Mouse (Mus musculus) CH12.LX (cell line): ENCODE results near the gene Hdac1. TPM values are rescaled to one million over a fixed set of nuclear protein-coding genes. Genes with fewer than 3 reads are reported as not detected.
"Not testable (repeated sequence)": the region's sequence is repeated elsewhere in the genome, so short reads cannot be mapped to it uniquely, and the experiment has no call there.

Experiments used
- DNase-seq: peaks from one replicate; pipeline ENCODE4 v3.0.0-alpha.2; 2013; ENCODE audit errors: extremely low read depth
- H3K27ac ChIP-seq: 2 replicates; pipeline ENCODE4 v1.5.1; 2012; ENCODE audit warnings: low read depth, mild to moderate bottlenecking, control low read depth, moderate library complexity; ENCODE audit not compliant: insufficient read depth
- H3K27me3 ChIP-seq: replicated peaks from 2 replicates; pipeline ENCODE3; 2012; ENCODE audit warnings: inconsistent platforms
- H3K36me3 ChIP-seq, 2 experiments: replicated peaks in 1 of 2; 2 replicates each; pipeline versions ENCODE3 to v1.6.1; 2012; ENCODE audit warnings: inconsistent platforms in 1 of 2, low read length in 1 of 2, mild to moderate bottlenecking in 1 of 2, mixed read lengths in 1 of 2, moderate library complexity in 1 of 2; ENCODE audit not compliant: control insufficient read depth in 1 of 2, insufficient read depth in 1 of 2
- H3K4me1 ChIP-seq, 2 experiments: 2 replicates each; pipeline ENCODE4 v1.6.1; 2012; ENCODE audit warnings: inconsistent platforms in 1 of 2, moderate library complexity in 1 of 2; ENCODE audit not compliant: insufficient read depth in 2 of 2, control insufficient read depth in 1 of 2
- H3K4me2 ChIP-seq: 2 replicates; pipeline ENCODE4 v1.6.1; 2012; ENCODE audit warnings: low read depth, mild to moderate bottlenecking, control low read depth; ENCODE audit not compliant: poor library complexity, insufficient read depth, severe bottlenecking
- H3K4me3 ChIP-seq, 3 experiments: fragments of 150-350 bp in 1 of 3; sonication (generic) in 1 of 3; replicated peaks in 1 of 3; 2 replicates each; pipeline versions ENCODE3 to v1.5.1; 2011 to 2012; ENCODE audit warnings: low read depth in 2 of 3, low read length in 2 of 3, mild to moderate bottlenecking in 2 of 3, moderate library complexity in 2 of 3, control low read depth in 1 of 3, improper control_type of control experiment in 1 of 3, inconsistent platforms in 1 of 3, mixed read lengths in 1 of 3; ENCODE audit not compliant: poor library complexity in 1 of 3
- H3K79me2 ChIP-seq: replicated peaks from 2 replicates; pipeline ENCODE4 v1.6.1; 2012; ENCODE audit warnings: mild to moderate bottlenecking, moderate library complexity; ENCODE audit not compliant: control insufficient read depth, poor library complexity, insufficient read depth, severe bottlenecking; ENCODE audit errors: extremely low read depth
- H3K9ac ChIP-seq: 2 replicates; pipeline ENCODE4 v1.6.1; 2012; ENCODE audit warnings: low read depth, mild to moderate bottlenecking, control low read depth, moderate library complexity; ENCODE audit not compliant: insufficient read depth
- H3K9me3 ChIP-seq: replicated peaks from 2 replicates; pipeline ENCODE3; 2012; ENCODE audit warnings: low read length, inconsistent platforms, mixed read lengths
- CTCF ChIP-seq, 2 experiments: IDR thresholded peaks in 1 of 2; conservative IDR thresholded peaks in 1 of 2; 2 replicates each; pipeline ENCODE4 v1.5.1; 2011 to 2012; ENCODE audit warnings: low read depth in 2 of 2, low read length in 2 of 2, improper control_type of control experiment in 1 of 2, inconsistent platforms in 1 of 2, mild to moderate bottlenecking in 1 of 2, moderate library complexity in 1 of 2
- E2F4 ChIP-seq: IDR thresholded peaks from 2 replicates; pipeline ENCODE4 v1.6.1; 2011; ENCODE audit warnings: low read depth, low read length, improper control_type of control experiment; ENCODE audit not compliant: insufficient replicate concordance
- JUN ChIP-seq: IDR thresholded peaks from 2 replicates; pipeline ENCODE4 v1.6.1; 2011; ENCODE audit warnings: low read depth, mild to moderate bottlenecking, low read length, improper control_type of control experiment, moderate library complexity; ENCODE audit not compliant: insufficient read depth
- KAT2A ChIP-seq: IDR thresholded peaks from 2 replicates; pipeline ENCODE4 v1.6.1; 2012; ENCODE audit warnings: low read length, improper control_type of control experiment, inconsistent platforms; ENCODE audit not compliant: insufficient replicate concordance
- MAFK ChIP-seq: IDR thresholded peaks from 2 replicates; pipeline ENCODE4 v1.6.1; 2011; ENCODE audit warnings: low read length, improper control_type of control experiment; ENCODE audit not compliant: insufficient replicate concordance
- RAD21 ChIP-seq: IDR thresholded peaks from 2 replicates; pipeline ENCODE4 v1.6.1; 2011; ENCODE audit warnings: low read depth, mild to moderate bottlenecking, low read length, improper control_type of control experiment, moderate library complexity
- SIN3A ChIP-seq: IDR thresholded peaks from 2 replicates; pipeline ENCODE4 v1.6.1; 2012; ENCODE audit warnings: low read length, improper control_type of control experiment, inconsistent platforms
- SMC3 ChIP-seq: IDR thresholded peaks from 2 replicates; pipeline ENCODE4 v1.6.1; 2011; ENCODE audit warnings: low read depth, low read length, improper control_type of control experiment
- TBP ChIP-seq: conservative IDR thresholded peaks from 2 replicates; pipeline ENCODE4 v1.6.1; 2011; ENCODE audit warnings: low read depth, low read length, improper control_type of control experiment
- TCF12 ChIP-seq: IDR thresholded peaks from 2 replicates; pipeline ENCODE4 v1.6.1; 2014; ENCODE audit warnings: low read depth, mild to moderate bottlenecking, inconsistent platforms, low read length, improper control_type of control experiment
- UBTF ChIP-seq: IDR thresholded peaks from 2 replicates; pipeline ENCODE4 v1.6.1; 2012; ENCODE audit warnings: low read depth, mild to moderate bottlenecking, inconsistent platforms, low read length, improper control_type of control experiment, moderate library complexity
- ZC3H11A ChIP-seq: IDR thresholded peaks from 2 replicates; pipeline ENCODE4 v1.6.1; 2012; ENCODE audit warnings: low read depth, mild to moderate bottlenecking, inconsistent platforms, low read length, improper control_type of control experiment
- ZKSCAN1 ChIP-seq: IDR thresholded peaks from 2 replicates; pipeline ENCODE4 v1.6.1; 2012; ENCODE audit warnings: low read depth, inconsistent platforms, low read length, improper control_type of control experiment, borderline replicate concordance
- dilution Hi-C: fragments of 300-500 bp; cut with MboI; formaldehyde crosslinking; loops from 2 replicates; pipeline ENCODE4 v1.14.3; 2020; ENCODE audit warnings: low sequenced_read_pairs; ENCODE audit not compliant: extremely low pct_unique_long_range_greater_than_20kb, extremely low pct_ligation_motif_present
- in situ Hi-C: fragments of 300-500 bp; cut with MboI; formaldehyde crosslinking; loops from 3 replicates; pipeline ENCODE4 v1.14.3; 2019; ENCODE audit warnings: low sequenced_read_pairs, low pct_ligation_motif_present, low pct_unique_long_range_greater_than_20kb, mixed read lengths
- polyA plus RNA-seq: library from polyadenylated mRNA; unstranded; fragments of >175 nt; gene quantifications from 2 replicates; pipeline ENCODE4 v1.2.1, GENCODE M21; 2012; ENCODE audit warnings: low read depth; ENCODE audit not compliant: insufficient read length
- total RNA-seq, 2 experiments: library from RNA; depleted of rRNA; stranded (reverse); fragments of 300-350 nt in 1 of 2; fragments of >200 nt in 1 of 2; gene quantifications; 2 replicates each; pipeline ENCODE4 v1.2.3; 2012 to 2014

Hdac1 gene
- total and polyA plus RNA-seq, 3 experiments = 71.7 to 231 (median 106) TPM

GRCm38 (mm10) chr4:129541868-129542591 is 483 bp downstream of the Hdac1 start (continued):
- TF ChIP-seq ZC3H11A = no peak
- TF ChIP-seq TBP = 0 out of 2 replicates have a peak, but pooled peaks have one; percentile 25
- TF ChIP-seq E2F4 = no peak
- TF ChIP-seq KAT2A = no peak
- no peak for TF ChIP-seq MAFK
- TF ChIP-seq JUN = no peak
- no peak; the same call in 1 of the 2 replicates for TF ChIP-seq TCF12
- TF ChIP-seq CTCF (conservative IDR thresholded peaks at IDR 0.05 in 1 of 2, IDR thresholded peaks at IDR 0.05 in 1 of 2; ENCODE audit: low read depth in 2 of 2, low read length in 2 of 2) = peak in 1 of 2 experiments; percentile 55; a peak in 2 of 4 replicates
- TF ChIP-seq, all 38 proteins: peak for 10

DNA sequence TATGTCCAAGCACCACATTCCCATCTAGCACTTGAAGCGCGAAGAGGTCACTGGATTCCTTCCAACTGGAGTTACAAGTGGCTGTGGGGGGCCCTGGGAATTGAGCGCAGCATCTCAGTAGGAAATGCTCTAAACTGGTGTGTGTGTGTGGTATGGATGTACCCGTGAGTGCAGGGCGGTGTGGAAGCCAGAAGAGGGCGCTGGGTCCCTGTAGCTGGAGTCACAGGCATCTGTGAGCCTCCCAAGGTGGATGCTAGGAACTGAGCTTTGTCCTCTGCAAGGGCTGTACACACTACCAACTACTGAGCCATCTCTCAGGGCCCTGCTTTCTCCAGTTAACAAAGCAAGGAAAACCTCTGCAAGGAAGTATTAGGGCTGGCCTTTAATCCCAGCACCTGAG is 2.5 kb downstream of the Hdac1 start:
- dilution Hi-C loops = no loop called here
- Histone ChIP-seq H3K4me2 (no peak overlapping the region; the same call in 1 of the 2 replicates), H3K9ac (no peak overlapping the region), H3K4me3 (no peak overlapping the region), H3K4me1 (peaks cover 2 to 55% of the 10 kb centered on the region in 2 experiments; a peak in 2 of 4 replicates), H3K79me2 (peaks cover 72% of the 10 kb centered on the region), H3K27ac (no peak overlapping the region), H3K27me3 (no peaks in the 10 kb centered on the region), H3K9me3 (no peaks in the 10 kb centered on the region), H3K36me3 (peaks cover 18 to 50% of the 10 kb centered on the region in 2 experiments)
- TF ChIP-seq E2F4 (no peak), ZKSCAN1 (no peak), UBTF (no peak), CTCF (conservative IDR thresholded peaks at IDR 0.05 in 1 of 2, IDR thresholded peaks at IDR 0.05 in 1 of 2; ENCODE audit: low read depth in 2 of 2, low read length in 2 of 2) (peak; percentile 11 to 63; a peak in 2 of 4 replicates), SMC3 (peak; percentile 52), RAD21 (peak; percentile 61), ZC3H11A (no peak), SIN3A (no peak)
- in situ Hi-C loops = no loop called here
- peak; percentile 57 for DNase-seq

DNA sequence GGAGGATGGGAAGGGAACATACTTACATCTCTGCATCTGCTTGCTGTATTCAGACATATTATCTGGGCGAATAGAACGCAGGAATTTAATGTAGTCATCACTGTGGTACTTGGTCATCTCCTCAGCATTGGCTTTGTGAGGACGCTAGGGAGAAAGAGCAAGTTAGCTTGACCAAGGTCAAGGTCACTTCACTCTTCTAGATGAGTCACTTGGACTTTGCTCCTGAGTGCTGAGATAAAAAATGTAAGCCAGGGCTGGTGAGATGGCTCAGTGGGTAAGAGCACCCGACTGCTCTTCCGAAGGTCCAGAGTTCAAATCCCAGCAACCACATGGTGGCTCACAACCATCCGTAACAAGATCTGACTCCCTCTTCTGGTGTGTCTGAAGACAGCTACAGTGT is 13.6 kb downstream of the Hdac1 start:
- H3K4me3 ChIP-seq, H3K9me3 ChIP-seq, dilution Hi-C loops, in situ Hi-C loops, H3K27ac ChIP-seq, H3K27me3 ChIP-seq, H3K4me2 ChIP-seq, H3K9ac ChIP-seq, DNase-seq: not testable (repeated sequence)
- H3K4me1 ChIP-seq = peaks cover 18 to 42% of the 10 kb centered on the region in 2 experiments; a peak in 3 of 4 replicates
- H3K79me2 ChIP-seq = peaks cover 25% of the 10 kb centered on the region
- H3K36me3 ChIP-seq = peaks cover 65 to 80% of the 10 kb centered on the region in 2 experiments
